Mouse (Mus musculus): ENCODE measurements around the gene Olfr103.

- no peak for TF ChIP-seq MAX (IDR thresholded peaks at IDR 0.05; ENCODE audit: low read depth)
- TF ChIP-seq POLR2A (IDR thresholded peaks at IDR 0.05; ENCODE audit: insufficient read length, low read depth), result no peak
- no peak for TF ChIP-seq TCF3 (IDR thresholded peaks at IDR 0.05; ENCODE audit: insufficient read length, low read depth)
- TF ChIP-seq E2F4 (IDR thresholded peaks at IDR 0.05; ENCODE audit: insufficient read depth), result no peak
- no peak for TF ChIP-seq POLR2AphosphoS2 (IDR thresholded peaks at IDR 0.05; ENCODE audit: insufficient read length, low read depth)
- no peak for TF ChIP-seq MYOD1 (IDR thresholded peaks at IDR 0.05; ENCODE audit: control insufficient read depth in 1 of 3, insufficient read length in 2 of 3, low read depth in 2 of 3)
These were observed 31.0 kb downstream of the Olfr103 start for GRCm38 (mm10) chr17:37308483-37308882.
